Mouse (Mus musculus): ENCODE data around the gene Gda. TPM values are rescaled to one million over a fixed set of nuclear protein-coding genes. Genes with fewer than 3 reads are reported as not detected.

The Gda gene
- total RNA-seq, 2 experiments from 2014 or later, result 153 to 155 TPM

DNA sequence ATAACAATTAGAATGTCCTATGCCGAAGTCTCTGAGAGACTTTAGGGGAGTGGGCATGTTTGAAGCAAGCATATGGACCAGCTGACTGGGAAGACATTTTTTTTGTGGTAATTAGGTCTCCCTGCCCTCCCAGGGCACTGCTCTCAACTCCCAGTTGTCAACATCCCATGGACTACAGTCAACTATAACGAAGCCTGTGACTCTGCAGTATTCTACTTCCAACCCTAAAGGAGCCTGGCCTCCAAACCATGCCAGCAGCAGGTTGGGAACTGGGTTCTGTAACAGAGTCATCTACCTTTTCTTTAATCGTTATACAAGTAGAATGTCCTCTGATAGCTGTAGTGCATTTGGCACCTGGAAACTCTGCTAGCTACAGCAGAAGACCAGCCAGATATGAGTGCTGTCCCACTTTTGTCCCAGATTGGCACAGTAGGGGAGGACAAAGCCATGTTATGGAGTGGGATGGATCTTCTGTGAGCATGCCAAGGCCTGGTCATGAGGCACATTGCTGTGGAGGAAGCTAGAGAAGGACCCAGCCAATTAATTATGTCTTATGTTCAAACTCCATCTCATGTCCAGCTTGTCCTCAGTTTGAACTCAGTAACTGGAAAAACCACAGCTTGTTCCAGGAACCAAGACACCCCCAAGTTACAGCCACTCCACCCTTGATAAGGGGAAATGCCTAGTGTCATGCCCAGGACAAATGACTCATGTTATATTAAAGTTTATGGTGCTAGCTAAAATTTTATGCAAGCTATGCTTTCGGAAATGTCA lies 96.6 kb downstream of the Gda start:
- DNase-seq (ENCODE audit: low spot score in 2 of 2), result no peak

DNA sequence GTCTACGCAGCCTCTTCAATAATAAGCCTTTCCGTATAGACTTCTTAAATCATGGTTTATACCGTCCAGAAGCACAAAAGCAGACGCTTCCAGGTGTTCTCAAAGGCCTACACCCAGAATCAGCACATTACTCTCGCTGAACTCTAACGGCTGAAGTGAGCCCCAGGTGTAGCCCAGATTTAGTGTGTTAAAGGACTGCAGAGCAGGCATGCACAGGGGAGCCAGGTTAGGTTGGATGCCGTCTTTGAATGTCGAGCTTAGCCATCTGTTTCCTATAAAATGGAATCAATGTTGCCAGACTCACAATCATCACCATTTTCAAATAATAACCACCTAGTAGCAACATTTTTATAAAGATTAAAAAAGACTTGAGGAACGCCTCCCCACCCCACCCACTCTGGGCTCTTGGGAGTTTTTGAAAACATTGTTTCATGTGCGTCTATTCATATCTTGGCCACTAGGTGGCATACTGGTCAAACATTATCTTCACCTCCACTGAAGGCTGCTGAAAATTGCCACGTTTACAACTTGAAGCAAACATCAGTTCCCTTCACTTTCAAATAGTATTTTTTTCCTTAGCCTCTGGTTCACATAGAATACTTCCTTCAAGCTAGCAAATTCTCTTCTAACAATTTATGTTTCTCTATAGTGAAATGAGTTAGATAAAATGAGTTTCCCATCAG lies 100.0 kb downstream of the Gda start:
- DNase-seq (ENCODE audit: low spot score in 2 of 2), result peak; percentile 34 to 52

DNA sequence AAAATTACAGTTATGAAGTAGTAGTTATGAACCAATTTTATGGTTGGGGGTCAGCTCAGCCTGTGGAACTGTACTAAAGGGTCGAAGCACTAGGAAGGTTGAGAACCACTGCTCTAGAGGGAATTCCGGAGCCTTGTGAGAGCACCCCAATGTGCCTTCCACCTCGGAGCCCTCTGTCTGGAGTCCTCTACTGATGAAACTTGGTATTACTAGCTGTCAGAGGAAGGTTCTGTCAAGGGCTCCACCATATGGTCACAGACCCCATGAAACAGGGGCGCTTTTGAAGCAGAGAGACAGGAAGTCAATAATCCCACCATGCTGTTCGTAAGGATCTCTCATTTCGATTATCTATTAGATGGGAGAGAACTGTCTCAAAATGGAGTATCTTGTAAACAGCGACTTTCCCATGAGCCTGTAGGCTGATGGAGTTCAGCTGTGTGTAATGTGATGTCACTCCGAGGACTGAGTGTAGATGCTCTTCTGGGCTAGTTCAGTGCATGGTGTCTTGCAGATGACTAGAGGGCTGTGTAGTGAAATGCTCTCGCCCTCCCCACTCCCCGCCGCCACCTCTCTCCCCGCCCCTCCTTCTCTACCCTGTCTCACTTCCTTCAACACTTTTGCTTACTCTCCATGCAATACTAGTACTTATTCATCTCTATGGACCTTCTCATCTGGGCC lies 100.7 kb downstream of the Gda start:
- DNase-seq (ENCODE audit: low spot score in 2 of 2), result peak in 1 of 2 experiments; percentile 5

DNA sequence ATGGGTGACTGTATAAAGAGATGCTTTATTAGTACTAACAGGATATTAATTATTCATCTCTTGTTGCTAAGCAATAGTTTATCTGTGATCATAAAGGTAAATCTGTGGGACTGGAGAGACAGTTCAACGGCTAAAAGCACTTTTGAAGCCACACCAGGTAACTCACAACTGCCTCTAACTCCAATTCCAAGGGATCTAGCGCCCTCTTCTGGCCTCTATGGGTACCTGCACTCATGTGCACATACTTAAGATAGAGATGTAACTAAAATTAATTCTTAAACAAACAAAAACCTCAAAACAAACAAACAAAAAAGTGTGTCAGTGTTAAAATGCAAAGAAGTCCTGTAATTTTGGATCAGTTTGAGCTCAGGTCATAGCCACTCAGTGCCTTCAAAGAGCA lies 101.9 kb downstream of the Gda start:
- no peak for DNase-seq (ENCODE audit: low spot score in 2 of 2)

DNA sequence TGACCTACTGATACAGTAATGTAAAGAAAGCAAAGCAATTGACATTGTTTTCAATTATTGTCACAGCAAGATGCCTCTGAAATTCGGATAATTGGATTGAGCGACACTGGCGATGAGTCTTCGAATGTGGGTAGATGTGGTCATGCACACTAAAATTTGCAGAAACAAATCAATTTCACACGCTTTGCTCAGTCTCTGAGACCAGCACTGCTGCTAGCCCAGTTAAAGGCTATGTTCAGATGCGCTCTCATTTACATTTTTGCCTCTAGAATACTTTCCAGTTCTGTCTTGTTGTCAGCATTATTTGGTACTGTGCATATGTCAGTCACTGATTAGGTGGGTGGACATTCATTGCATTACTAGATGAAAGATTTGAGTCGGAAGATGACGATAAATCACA lies 102.5 kb downstream of the Gda start:
- DNase-seq (ENCODE audit: low spot score in 2 of 2), result no peak

DNA sequence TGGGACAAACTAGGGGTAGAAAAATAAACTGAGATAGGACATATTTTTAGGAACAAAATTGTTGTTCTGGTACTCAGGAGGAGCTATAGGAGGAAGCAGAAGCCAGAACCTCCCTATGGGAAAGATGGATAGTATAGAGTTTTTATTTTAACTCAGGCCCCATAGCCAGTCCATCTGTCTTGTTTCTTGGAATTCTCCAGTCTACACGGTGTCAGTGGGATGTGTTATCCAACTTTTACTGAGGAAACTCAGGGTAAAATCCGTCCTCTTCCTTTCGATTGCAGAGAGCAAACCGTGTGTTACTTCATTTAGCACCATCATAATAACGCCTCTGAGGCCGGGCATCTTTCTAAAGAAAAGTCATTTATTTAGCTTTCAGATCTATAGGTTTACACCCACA lies 104.1 kb downstream of the Gda start:
- no peak for DNase-seq (ENCODE audit: low spot score in 2 of 2)

DNA sequence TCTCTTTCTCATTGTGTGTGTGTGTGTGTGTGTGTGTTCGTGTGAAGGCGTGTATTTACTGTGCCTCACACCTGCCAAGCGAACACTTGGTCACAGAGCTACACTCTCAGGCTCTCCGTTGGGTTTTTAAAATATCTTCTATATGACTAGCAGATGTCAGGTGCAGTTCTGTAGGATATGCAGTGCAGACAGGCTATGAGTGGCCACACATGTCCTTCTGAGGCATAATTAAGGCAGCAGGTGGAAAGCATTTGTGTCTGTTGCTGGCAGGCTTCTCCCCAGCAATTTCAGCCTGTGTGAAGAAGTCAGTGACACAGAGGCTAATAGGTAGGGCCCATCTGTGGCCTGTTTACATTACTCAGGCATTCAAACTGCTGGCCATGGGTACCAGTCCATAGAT lies 104.7 kb downstream of the Gda start:
- no peak for DNase-seq (ENCODE audit: low spot score in 2 of 2)

DNA sequence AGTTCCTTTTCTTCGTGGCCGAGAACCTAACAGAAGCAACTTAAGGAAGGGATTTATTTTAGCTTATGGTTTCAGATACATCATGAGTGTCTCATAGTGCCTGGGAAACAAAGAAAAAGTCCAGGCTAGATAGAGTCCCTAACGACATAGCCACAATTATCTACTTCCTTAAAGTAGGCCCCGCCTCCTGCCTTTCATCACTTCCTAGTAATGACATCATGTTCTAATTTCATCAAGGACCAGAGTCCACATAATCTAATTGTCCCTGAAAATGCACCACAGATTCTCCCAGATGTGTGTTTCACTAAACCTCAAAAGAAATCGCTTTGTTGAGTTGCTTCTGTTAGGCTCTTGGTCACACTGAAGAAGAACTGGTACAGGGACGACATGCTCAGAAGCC lies 115.5 kb downstream of the Gda start:
- DNase-seq (ENCODE audit: low spot score in 2 of 2), result no peak

DNA sequence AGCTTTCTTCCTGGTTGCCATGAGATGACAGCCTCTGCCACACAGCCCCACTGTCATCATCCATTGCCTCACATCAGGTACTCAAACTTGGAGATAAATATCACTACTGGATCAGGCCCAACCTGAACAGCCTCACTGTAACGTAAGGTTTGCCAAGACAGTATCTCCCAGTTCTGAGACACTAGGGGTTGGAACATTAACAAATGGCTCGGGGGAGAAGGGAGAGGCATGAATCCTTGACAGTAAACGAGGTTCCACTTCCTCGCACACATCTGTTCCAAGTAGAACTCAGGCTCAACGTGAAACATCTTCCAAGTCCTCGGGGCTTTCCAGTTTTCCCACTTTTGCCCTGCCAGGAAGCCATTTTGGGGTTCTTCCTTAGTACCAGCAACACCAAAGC lies 123.6 kb downstream of the Gda start:
- DNase-seq (ENCODE audit: low spot score in 2 of 2), result no peak

DNA sequence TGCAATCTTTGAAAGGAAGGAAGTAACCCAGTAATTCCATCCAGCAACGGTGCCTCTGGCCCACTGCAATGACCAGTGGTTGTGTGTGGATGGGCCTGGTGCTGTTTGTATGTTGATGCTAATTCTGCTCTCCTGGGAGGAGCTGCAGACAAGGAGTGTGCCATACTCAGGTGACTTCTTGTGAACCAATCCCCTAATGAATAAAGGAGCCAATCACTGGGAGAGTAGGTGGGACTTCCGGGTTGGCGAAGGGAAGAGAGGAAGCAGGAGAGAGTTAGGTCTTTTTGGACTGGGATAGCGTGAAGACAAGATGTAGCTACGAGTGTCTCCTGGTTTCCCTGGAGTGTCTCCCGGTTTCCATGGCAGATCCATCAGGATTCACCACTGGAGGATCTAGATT lies 126.6 kb downstream of the Gda start:
- DNase-seq (ENCODE audit: low spot score in 2 of 2), result no peak

Other genes with a start within 250 kb of the Gda start
- gene Zfand5, start 201.2 kb downstream of the Gda start, total RNA-seq (2021), result 100 to 1,000 TPM; 150 to 156 TPM
- 10 to 100 TPM; 24.2 to 26.0 TPM for gene 1110059E24Rik, start 179.5 kb upstream of the Gda start, total RNA-seq (2021)
- gene Abhd17b, start 179.7 kb upstream of the Gda start, total RNA-seq (2021), result 10 to 100 TPM; 60.7 to 62.3 TPM